Mouse (Mus musculus) hindbrain, embryonic 16.5 days (tissue): ENCODE measurements around the gene Cep85l. TPM values are rescaled to one million over a fixed set of nuclear protein-coding genes. Genes with fewer than 3 reads are reported as not detected.

Source experiments
- ATAC-seq: fragments of 200-750 bp; cut with Nextera tagmentation; 2 replicates; pipeline ENCODE4 v1.8.0; 2017; ENCODE audit warnings: moderate TSS enrichment, moderate library complexity
- H3K27ac ChIP-seq: fragments of 300-500 bp; sonication (generic); 2 replicates; pipeline ENCODE4 v1.5.1; 2014; ENCODE audit warnings: low read depth, mild to moderate bottlenecking, control low read depth, low read length, moderate library complexity
- H3K27me3 ChIP-seq: fragments of 300-500 bp; sonication (generic); replicated peaks from 2 replicates; pipeline ENCODE4 v1.6.1; 2014; ENCODE audit warnings: low read length; ENCODE audit not compliant: control insufficient read depth, insufficient read depth
- H3K36me3 ChIP-seq: fragments of 300-500 bp; sonication (generic); 2 replicates; pipeline ENCODE4 v1.6.1; 2014; ENCODE audit warnings: mild to moderate bottlenecking, low read length, moderate library complexity, mixed read lengths; ENCODE audit not compliant: control insufficient read depth, insufficient read depth
- H3K4me1 ChIP-seq: fragments of 300-500 bp; sonication (generic); 2 replicates; pipeline ENCODE4 v1.6.1; 2014; ENCODE audit warnings: low read depth, low read length; ENCODE audit not compliant: control insufficient read depth, insufficient read depth
- H3K4me2 ChIP-seq: fragments of 300-500 bp; sonication (generic); 2 replicates; pipeline ENCODE4 v1.6.1; 2014; ENCODE audit warnings: mild to moderate bottlenecking, low read length, control low read depth, moderate library complexity
- H3K4me3 ChIP-seq: fragments of 300-500 bp; sonication (generic); 2 replicates; pipeline ENCODE4 v1.5.1; 2014; ENCODE audit warnings: mild to moderate bottlenecking, low read length, control low read depth, moderate library complexity
- H3K9ac ChIP-seq: fragments of 300-500 bp; sonication (generic); 2 replicates; pipeline ENCODE4 v1.6.1; 2014; ENCODE audit warnings: low read depth, mild to moderate bottlenecking, control low read depth, low read length, moderate library complexity
- H3K9me3 ChIP-seq: fragments of 300-500 bp; sonication (generic); 2 replicates; pipeline ENCODE4 v1.6.1; 2014; ENCODE audit warnings: mild to moderate bottlenecking, low read length, moderate library complexity; ENCODE audit not compliant: control insufficient read depth
- WGBS: fragments of 180-500 bp; shearing (Covaris S2); extraction: QIAGEN DNeasy Blood & Tissue Kit; methylation state at CpG from one replicate; pipeline ENCODE4 v1.1.7; 2014; 5-methylcytosine and 5-hydroxymethylcytosine counted together
- polyA plus RNA-seq: library from polyadenylated mRNA; unstranded; fragments of >200 nt; fragmentation: Nextera tagmentation; extraction: Ambion mirVana; gene quantifications from 2 replicates; pipeline ENCODE4 v1.2.1, GENCODE M21; 2015

Cep85l gene
- polyA plus RNA-seq: 3.9 and 4.4 TPM in 2 replicates

DNA sequence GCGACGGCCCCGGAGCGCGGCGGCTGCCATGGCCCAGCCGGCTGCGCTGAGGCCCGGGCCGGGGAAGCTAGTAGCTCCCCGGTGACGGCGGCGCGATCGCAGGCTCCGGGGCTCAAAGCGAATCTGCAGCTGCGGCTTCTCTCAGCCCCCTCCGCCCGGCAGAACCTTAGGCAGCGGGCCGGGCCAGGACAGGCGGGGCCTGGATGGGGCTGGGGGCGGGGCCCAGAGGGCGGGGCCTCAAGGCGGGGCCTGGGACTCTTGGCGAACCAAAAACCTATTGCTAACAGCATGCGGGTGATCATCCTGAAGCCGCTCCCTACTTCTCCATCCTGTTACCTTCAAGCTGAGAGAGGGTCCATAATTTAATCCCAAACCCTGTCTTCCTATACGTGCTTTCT lies at the start of gene Cep85l:
Gene Cep85l, minus strand, starts transcription at position 239 of the 398 bp plus-strand sequence.
- Histone ChIP-seq H3K9me3 (no peaks in the 10 kb centered on the region), H3K36me3 (no peaks in the 10 kb centered on the region), H3K27ac (peak within 1 kb of the TSS; percentile 96), H3K4me3 (peak within 1 kb of the TSS; percentile 92), H3K4me1 (peaks cover 7% of the 10 kb centered on the region), H3K27me3 (no peaks in the 10 kb centered on the region), H3K9ac (peak within 1 kb of the TSS; percentile 97), H3K4me2 (peak within 1 kb of the TSS; percentile 52)
- WGBS: 0% methylated on average over 25 of the region's 31 CpGs
- peak; percentile 99 for ATAC-seq

DNA sequence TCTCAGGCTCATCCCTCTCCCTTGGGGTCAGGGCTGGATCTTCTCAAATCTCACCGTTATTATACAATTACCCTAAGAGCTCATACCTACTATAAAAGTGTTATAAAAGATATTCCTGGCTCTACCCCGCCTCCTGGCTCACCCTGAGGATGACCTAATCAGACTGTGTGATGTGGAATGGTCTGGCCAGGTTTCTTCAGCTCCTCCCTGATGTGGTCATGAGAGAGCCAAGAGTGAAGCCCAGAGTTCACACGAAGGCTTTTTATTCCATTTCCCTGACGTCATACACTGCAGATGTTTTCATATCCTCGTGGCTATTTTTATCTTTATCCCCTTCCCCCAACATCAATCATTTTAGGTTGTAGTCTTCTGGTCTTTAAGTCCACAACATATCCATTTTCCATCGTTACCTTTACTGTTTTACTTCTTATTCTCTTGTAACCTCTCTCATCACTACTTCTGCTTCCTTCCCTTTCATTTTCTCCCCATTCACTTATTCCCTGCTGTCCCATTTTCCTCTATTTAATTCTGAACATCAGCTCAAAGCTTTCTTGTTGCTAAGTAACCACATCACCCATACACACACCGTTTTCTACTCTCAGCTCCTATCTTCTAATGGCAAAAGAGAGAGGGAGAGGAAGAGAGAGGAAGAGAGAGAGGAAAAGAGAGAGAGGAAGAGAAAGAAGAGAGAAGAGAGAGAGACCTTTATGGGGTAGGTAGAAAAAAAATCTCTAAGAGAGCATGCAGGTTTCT lies 49.1 kb upstream of the Cep85l start:
- no peaks in the 10 kb centered on the region for H3K9me3 ChIP-seq
- H3K9ac ChIP-seq: no peak overlapping the region
- no peaks in the 10 kb centered on the region for H3K36me3 ChIP-seq
- no peaks in the 10 kb centered on the region for H3K27me3 ChIP-seq
- 63% methylated on average over 7 of the region's 7 CpGs for WGBS
- H3K27ac ChIP-seq: no peak overlapping the region
- ATAC-seq: peak; percentile 74
- no peak overlapping the region for H3K4me3 ChIP-seq
- peaks cover 4% of the 10 kb centered on the region; the same call in 1 of the 2 replicates for H3K4me1 ChIP-seq
- no peak overlapping the region for H3K4me2 ChIP-seq

DNA sequence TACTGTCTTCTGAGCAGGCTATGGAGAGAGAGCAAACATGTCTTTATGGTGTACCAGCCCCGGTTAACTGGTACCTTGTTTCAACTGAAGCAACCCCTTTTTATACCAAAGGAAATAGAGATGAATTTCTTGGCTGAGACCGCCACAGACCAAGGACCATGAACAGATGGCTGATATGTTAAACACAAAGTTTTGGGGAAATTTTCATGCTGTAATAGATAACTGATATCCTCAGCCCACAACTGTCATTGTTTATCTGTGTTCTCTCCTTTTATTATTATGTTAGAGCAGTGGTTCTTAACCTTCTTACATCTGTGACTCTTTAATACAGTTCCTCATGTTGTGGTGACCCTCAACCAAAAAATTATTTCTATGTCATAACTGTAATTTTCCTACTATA lies 46.8 kb upstream of the Cep85l start:
- 93% methylated on average over 2 of the region's 2 CpGs for WGBS
- H3K36me3 ChIP-seq: no peaks in the 10 kb centered on the region
- H3K9ac ChIP-seq: no peak overlapping the region
- no peaks in the 10 kb centered on the region for H3K27me3 ChIP-seq
- no peak overlapping the region for H3K27ac ChIP-seq
- no peak overlapping the region for H3K4me2 ChIP-seq
- ATAC-seq: no peak
- no peak overlapping the region for H3K4me3 ChIP-seq
- no peaks in the 10 kb centered on the region for H3K9me3 ChIP-seq
- peaks cover 4% of the 10 kb centered on the region; the same call in 1 of the 2 replicates for H3K4me1 ChIP-seq

DNA sequence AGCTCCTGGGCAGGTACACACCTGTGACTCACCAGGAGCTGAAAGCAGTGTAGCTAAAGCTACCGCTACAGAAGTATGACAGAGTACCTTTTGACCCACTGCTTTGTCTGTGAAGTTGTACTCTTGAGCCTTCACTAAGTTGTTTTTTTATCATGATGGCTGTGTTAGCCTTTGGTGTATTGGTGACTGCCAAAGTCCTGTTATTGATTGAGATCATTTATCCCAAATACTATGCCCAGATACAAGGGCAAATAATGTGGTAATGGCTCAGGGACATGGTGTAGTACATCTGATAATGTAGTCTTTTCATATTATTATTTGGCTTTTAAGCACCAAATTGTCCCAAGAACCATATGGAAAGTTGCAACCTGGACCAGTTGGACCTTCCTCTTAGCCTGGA lies 43.3 kb upstream of the Cep85l start:
- Histone ChIP-seq H3K9ac (no peak overlapping the region), H3K9me3 (no peaks in the 10 kb centered on the region), H3K27ac (no peak overlapping the region), H3K27me3 (no peaks in the 10 kb centered on the region), H3K4me2 (no peak overlapping the region), H3K4me1 (no peaks in the 10 kb centered on the region), H3K36me3 (no peaks in the 10 kb centered on the region), H3K4me3 (no peak overlapping the region)
- ATAC-seq: no peak
- WGBS: 100% methylated on average over 1 of the region's 1 CpGs

DNA sequence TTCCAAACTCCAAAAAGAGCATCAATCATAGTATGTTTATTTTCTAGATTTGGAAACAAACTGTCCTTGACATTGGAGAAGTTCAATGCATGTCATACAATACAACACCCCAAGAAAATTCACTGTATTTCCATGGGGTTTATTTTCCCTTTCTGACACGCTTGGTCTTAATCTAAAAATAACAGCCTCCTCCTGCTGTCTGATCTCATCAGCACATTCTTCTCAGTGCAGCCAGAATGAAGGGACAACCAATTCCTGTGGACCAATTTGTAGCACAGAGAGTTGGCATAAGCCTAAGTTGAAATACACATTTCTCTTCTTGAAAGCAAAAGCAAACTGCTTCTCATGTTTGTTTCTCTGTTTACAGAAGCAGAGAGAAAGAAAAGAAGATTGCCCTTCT lies 42.5 kb upstream of the Cep85l start:
- no peaks in the 10 kb centered on the region for H3K9me3 ChIP-seq
- no peak overlapping the region for H3K4me2 ChIP-seq
- no peak overlapping the region for H3K27ac ChIP-seq
- H3K4me3 ChIP-seq: no peak overlapping the region
- no peaks in the 10 kb centered on the region for H3K36me3 ChIP-seq
- ATAC-seq: no peak
- H3K9ac ChIP-seq: no peak overlapping the region
- H3K27me3 ChIP-seq: no peaks in the 10 kb centered on the region
- H3K4me1 ChIP-seq: no peaks in the 10 kb centered on the region
- 69% methylated on average over 1 of the region's 1 CpGs for WGBS

DNA sequence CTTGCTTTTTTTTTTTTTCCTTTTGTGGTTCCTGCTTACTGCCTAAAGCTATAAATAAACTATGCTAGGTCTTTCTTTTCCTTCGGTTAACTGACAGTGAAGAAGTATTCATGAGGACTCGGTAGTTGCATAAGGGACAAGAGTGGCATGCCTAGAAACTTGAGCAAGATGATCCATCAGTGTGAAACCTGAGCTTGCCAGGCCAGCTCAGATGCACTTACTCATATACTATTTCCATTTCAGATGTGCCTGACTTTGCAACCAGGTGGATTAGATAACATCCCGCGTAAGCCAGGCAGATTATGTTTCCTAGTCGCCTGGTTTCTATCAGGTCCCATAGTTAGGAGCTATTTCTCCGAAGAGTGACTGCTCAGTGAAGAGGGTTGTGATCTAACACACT lies 41.9 kb upstream of the Cep85l start:
- no peaks in the 10 kb centered on the region for H3K36me3 ChIP-seq
- H3K27ac ChIP-seq: no peak overlapping the region
- H3K9me3 ChIP-seq: no peaks in the 10 kb centered on the region
- H3K27me3 ChIP-seq: no peaks in the 10 kb centered on the region
- no peak overlapping the region for H3K4me2 ChIP-seq
- 86% methylated on average over 6 of the region's 6 CpGs for WGBS
- H3K9ac ChIP-seq: no peak overlapping the region
- H3K4me1 ChIP-seq: no peaks in the 10 kb centered on the region
- no peak for ATAC-seq
- H3K4me3 ChIP-seq: no peak overlapping the region

DNA sequence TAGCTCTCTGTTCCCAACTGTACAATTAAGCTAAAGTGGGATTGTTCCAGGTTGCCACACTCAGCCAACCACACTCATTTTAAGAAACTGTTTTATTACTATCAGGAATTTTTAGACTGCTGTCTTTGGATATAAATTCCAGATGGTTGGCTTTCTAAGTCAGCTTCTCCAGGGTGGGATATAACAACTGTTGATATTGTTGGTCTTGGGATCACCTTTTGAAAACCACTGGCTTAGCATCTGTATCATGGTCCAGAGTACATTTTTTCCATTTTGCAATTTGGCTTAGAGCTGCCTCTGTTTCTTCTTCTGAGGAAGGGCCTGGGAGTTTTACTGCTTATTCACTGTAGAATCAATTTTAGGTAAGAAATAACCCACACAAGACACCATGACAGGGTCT lies 40.3 kb upstream of the Cep85l start:
- no peaks in the 10 kb centered on the region for H3K4me1 ChIP-seq
- ATAC-seq: no peak
- H3K9me3 ChIP-seq: no peaks in the 10 kb centered on the region
- H3K4me2 ChIP-seq: no peak overlapping the region
- H3K9ac ChIP-seq: no peak overlapping the region
- no peaks in the 10 kb centered on the region for H3K27me3 ChIP-seq
- no peaks in the 10 kb centered on the region for H3K36me3 ChIP-seq
- H3K4me3 ChIP-seq: no peak overlapping the region
- no peak overlapping the region for H3K27ac ChIP-seq

DNA sequence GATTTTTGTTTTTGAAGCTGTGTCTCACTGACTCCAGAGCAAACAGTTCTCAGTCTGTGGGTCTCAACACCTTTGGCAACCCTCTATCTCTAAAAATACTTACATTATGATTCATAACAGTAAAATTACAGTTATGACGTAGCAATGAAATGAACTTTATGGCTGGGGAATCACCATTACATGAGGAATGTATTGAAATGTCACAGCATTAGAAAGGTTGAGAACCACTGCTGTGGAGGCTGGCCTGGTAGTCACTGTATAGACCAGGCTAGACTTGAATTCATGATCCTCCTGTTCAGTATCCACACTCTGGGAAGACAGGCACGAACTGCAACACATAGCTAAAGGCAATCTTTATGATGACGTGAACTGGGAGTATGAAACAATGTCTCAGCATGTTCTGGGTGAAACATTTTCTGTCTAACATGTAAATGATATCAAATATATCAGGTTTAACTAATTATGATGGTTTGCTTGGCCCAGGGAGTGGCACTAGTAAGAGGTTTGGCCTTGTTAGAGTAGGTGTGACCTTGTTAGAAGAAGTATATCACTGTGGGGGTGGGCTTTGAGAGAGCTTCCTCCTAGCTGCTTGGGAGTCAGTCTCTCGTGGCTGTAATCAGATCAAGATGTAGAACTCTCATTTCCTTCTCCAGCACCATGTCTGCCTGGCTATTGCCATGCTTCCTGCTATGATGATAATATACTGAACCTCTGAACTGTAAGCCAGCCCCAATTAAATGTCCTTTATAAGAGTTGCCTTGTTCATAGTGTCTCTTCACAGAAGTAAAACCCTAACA lies 39.6 kb upstream of the Cep85l start:
- Histone ChIP-seq H3K4me2 (no peak overlapping the region), H3K36me3 (no peaks in the 10 kb centered on the region), H3K9ac (no peak overlapping the region), H3K27ac (no peak overlapping the region), H3K4me3 (no peak overlapping the region), H3K4me1 (no peaks in the 10 kb centered on the region), H3K27me3 (no peaks in the 10 kb centered on the region), H3K9me3 (no peaks in the 10 kb centered on the region)
- ATAC-seq: no peak
- WGBS: 74% methylated on average over 4 of the region's 4 CpGs

DNA sequence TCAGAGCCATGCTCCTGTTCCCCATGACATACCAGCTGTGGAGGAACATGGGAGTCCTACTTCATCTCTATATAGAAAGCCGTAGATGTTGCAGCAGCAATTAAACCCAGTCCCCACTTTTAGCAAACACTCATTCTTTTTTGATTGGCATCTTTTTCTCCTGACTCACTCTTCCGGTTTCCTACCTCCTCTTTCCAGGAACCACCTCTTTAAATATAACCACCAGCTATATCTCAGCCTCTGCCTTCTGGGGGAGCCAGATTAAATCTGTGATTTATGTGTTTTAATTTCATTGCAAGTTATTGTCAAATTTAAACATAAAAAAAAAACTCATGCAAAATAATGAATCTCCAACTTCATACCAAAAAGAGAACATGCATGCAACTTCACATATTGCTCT lies 37.3 kb upstream of the Cep85l start:
- Histone ChIP-seq H3K36me3 (no peaks in the 10 kb centered on the region), H3K9me3 (no peaks in the 10 kb centered on the region), H3K4me3 (no peak overlapping the region), H3K4me2 (no peak overlapping the region), H3K9ac (no peak overlapping the region), H3K27me3 (no peaks in the 10 kb centered on the region), H3K4me1 (no peaks in the 10 kb centered on the region), H3K27ac (no peak overlapping the region)
- 82% methylated on average over 2 of the region's 2 CpGs for WGBS
- no peak for ATAC-seq
